Mouse (Mus musculus) embryo, embryonic 9.5 days (tissue): Measurements from ENCODE around the gene Fam19a1.

ENCODE experiments used
- DNase-seq: peaks from one replicate; pipeline ENCODE4 v3.0.0-alpha.2; 2017; ENCODE audit errors: extremely low spot score

The Fam19a1 gene

DNA sequence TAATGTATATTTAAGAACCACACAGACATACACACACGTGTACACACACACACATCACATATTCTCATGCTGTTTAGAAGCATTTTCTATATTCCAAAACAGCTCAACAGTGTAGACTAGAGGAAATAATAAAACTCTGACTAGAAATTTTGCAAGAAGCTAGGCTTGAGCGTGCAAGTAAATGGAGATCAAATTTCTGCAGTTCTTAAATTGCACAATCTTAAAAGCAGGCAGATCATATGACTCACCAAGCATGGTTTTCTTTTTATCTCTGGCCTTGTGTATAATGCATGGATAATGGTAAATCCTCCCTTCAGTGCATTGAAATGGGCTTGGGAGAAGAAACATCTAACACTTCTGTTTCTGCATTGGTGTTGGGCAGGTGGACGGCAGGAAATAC, 564.9 kb downstream of the Fam19a1 start:
- no peak for DNase-seq
